Mouse (Mus musculus) layer of hippocampus, postnatal 14 days (tissue): ENCODE data around the gene Pomgnt1. TPM values are rescaled to one million over a fixed set of nuclear protein-coding genes. Genes with fewer than 3 reads are reported as not detected.

Experiments used
- total RNA-seq, 2 experiments: library from RNA; stranded (reverse); gene quantifications; 2 replicates each; pipeline ENCODE4 v1.2.3; 2021

Gene Pomgnt1
- total RNA-seq, 2 experiments from 2014 or later: 71.8 to 72.1 TPM

Other genes starting within 250 kb of the Pomgnt1 start
- gene Kncn, start 239.4 kb upstream of the Pomgnt1 start, total RNA-seq: under 1 TPM; 0.26 to 0.55 TPM
- not detected for gene 6430628N08Rik, start 233.2 kb upstream of the Pomgnt1 start, total RNA-seq
- under 1 TPM; 0.14 to 0.21 TPM for gene Dmbx1, start 183.9 kb upstream of the Pomgnt1 start, total RNA-seq
- gene Faah, start 105.9 kb upstream of the Pomgnt1 start, total RNA-seq: 100 to 1,000 TPM; 123 to 126 TPM
- 10 to 100 TPM in 1 of 2 experiments, 1 to 10 TPM in 1; 9.0 to 10.8 TPM for gene Nsun4, start 70.0 kb upstream of the Pomgnt1 start, total RNA-seq
- 100 to 1,000 TPM; 428 to 464 TPM for gene Uqcrh, start 48.8 kb upstream of the Pomgnt1 start, total RNA-seq
- 10 to 100 TPM; 46.9 to 49.4 TPM for gene Lrrc41, start 48.6 kb upstream of the Pomgnt1 start, total RNA-seq
- gene Rad54l, start 150 bp upstream of the Pomgnt1 start, total RNA-seq: 1 to 10 TPM; 1.2 TPM
- 10 to 100 TPM; 18.2 to 23.8 TPM for gene Lurap1, start 27.5 kb downstream of the Pomgnt1 start, total RNA-seq
- gene Tspan1, start 43.8 kb downstream of the Pomgnt1 start, total RNA-seq: not detected
- not detected for gene 1700042G07Rik, start 49.5 kb downstream of the Pomgnt1 start, total RNA-seq
- gene Gm49337, start 49.5 kb downstream of the Pomgnt1 start, total RNA-seq: 1 to 10 TPM in 1 of 2 experiments, not detected in 1; 1.4 TPM
- 10 to 100 TPM; 53.3 to 56.1 TPM for gene Pik3r3, start 97.8 kb downstream of the Pomgnt1 start, total RNA-seq